8 mouse cellular contexts compared by ENCODE assay signal in genomic region chr7:83884921-83885532, GRCm38 (mm10). TPM values are rescaled to one million over a fixed set of nuclear protein-coding genes. Genes with fewer than 3 reads are reported as not detected.
DNase-seq lines count a peak whose midpoint lies in the region; ATAC-seq lines count a peak whose summit lies in the region.

No protein-coding gene starts in this region.

- H3K27me3 ChIP-seq in forebrain, embryonic 15.5 days: no peaks in the 10 kb centered on the region
- no peaks in the 10 kb centered on the region for H3K27me3 ChIP-seq in limb, embryonic 11.5 days (ENCODE audit: control insufficient read depth, insufficient read depth, low read length)
- 0 out of 2 replicates have a peak, but pooled peaks cover 6% of the 10 kb centered on the region for H3K27me3 ChIP-seq in midbrain, embryonic 12.5 days

- no peaks in the 10 kb centered on the region for H3K9me3 ChIP-seq in forebrain, embryonic 15.5 days
- no peaks in the 10 kb centered on the region for H3K9me3 ChIP-seq in limb, embryonic 11.5 days (ENCODE audit: control insufficient read depth, low read length)
- H3K9me3 ChIP-seq in midbrain, embryonic 12.5 days: peaks cover 2% of the 10 kb centered on the region; the same call in 1 of the 2 replicates

- peak; percentile 18 for DNase-seq in cerebellum, adult 11 months
- peak; percentile 65 for DNase-seq in MEL-GATA-1-ER (ENCODE audit: extremely low read depth, low read depth)
- peak; percentile 29 for DNase-seq in limb, embryonic 11.5 days (ENCODE audit: low spot score)
- DNase-seq in gastrocnemius, postnatal 14 days: no peak
- no peak for DNase-seq in thymus, postnatal 4 days

- H3K4me1 ChIP-seq in forebrain, embryonic 15.5 days: peaks cover 38% of the 10 kb centered on the region
- peaks cover 19% of the 10 kb centered on the region for H3K4me1 ChIP-seq in limb, embryonic 11.5 days (ENCODE audit: control insufficient read depth, insufficient read depth, low read length)
- peaks cover 36% of the 10 kb centered on the region for H3K4me1 ChIP-seq in midbrain, embryonic 12.5 days

- H3K36me3 ChIP-seq in forebrain, embryonic 15.5 days: no peaks in the 10 kb centered on the region
- H3K36me3 ChIP-seq in limb, embryonic 11.5 days (ENCODE audit: control insufficient read depth, insufficient read depth, low read length): peaks cover 2% of the 10 kb centered on the region; the same call in 1 of the 2 replicates
- peaks cover 6% of the 10 kb centered on the region; the same call in 1 of the 2 replicates for H3K36me3 ChIP-seq in midbrain, embryonic 12.5 days

- peak overlapping the region; percentile 76 for H3K4me2 ChIP-seq in forebrain, embryonic 15.5 days (replicated peaks)
- H3K4me2 ChIP-seq in limb, embryonic 11.5 days (ENCODE audit: low read depth, severe bottlenecking): peak overlapping the region; percentile 69
- H3K4me2 ChIP-seq in midbrain, embryonic 12.5 days (replicated peaks): peak overlapping the region; percentile 87

- H3K4me3 ChIP-seq in forebrain, embryonic 15.5 days: peak overlapping the region; percentile 66
- H3K4me3 ChIP-seq in limb, embryonic 11.5 days (ENCODE audit: low read depth, low read length): peak overlapping the region; percentile 58
- peak overlapping the region; percentile 62 for H3K4me3 ChIP-seq in midbrain, embryonic 12.5 days

- 40% methylated on average over 6 of the region's 6 CpGs for WGBS in forebrain, embryonic 15.5 days
- 49% methylated on average over 6 of the region's 6 CpGs for WGBS in limb, embryonic 11.5 days
- 50% methylated on average over 6 of the region's 6 CpGs for WGBS in midbrain, embryonic 12.5 days

- peak overlapping the region; percentile 88 for H3K27ac ChIP-seq in forebrain, embryonic 15.5 days (replicated peaks)
- H3K27ac ChIP-seq in limb, embryonic 11.5 days (replicated peaks; ENCODE audit: low read depth, low read length): peak overlapping the region; percentile 97
- peak overlapping the region; percentile 95 for H3K27ac ChIP-seq in midbrain, embryonic 12.5 days (replicated peaks)

- intact Hi-C loops in gastrocnemius, postnatal 14 days (cut with DNase I; ENCODE audit: low total_unique reads): no loop called here

- H3K9ac ChIP-seq in forebrain, embryonic 15.5 days (replicated peaks): peak overlapping the region; percentile 73; the same call in 1 of the 2 replicates
- H3K9ac ChIP-seq in limb, embryonic 11.5 days (ENCODE audit: low read length): peak overlapping the region; percentile 90
- peak overlapping the region; percentile 87; the same call in 1 of the 2 replicates for H3K9ac ChIP-seq in midbrain, embryonic 12.5 days (replicated peaks)

- no peak for ATAC-seq in cerebellum, adult (ENCODE audit: insufficient number of reproducible peaks, low FRiP score, low TSS enrichment)
- no peak; the same call in 1 of the 2 replicates for ATAC-seq in forebrain, embryonic 15.5 days (replicated peaks)
- ATAC-seq in limb, embryonic 11.5 days (ENCODE audit: insufficient number of reproducible peaks, low FRiP score, low TSS enrichment, low read depth): no peak; the same call in 1 of the 2 replicates
- no peak; the same call in 1 of the 2 replicates for ATAC-seq in midbrain, embryonic 12.5 days (ENCODE audit: low FRiP score, low read depth)

RNA-seq across cellular contexts. Expression of gene Mesd, which starts 0.8 kb away (rescaled TPM):
- 67.4 and 73.2 TPM in 2 replicates for polyA plus RNA-seq in forebrain, embryonic 15.5 days (2015; fragmentation: Nextera tagmentation; extraction: Ambion mirVana)
- polyA plus RNA-seq in limb, embryonic 11.5 days (2014; fragmentation: Nextera tagmentation; extraction: Ambion mirVana): 87.0 and 89.7 TPM in 2 replicates
- polyA plus RNA-seq in midbrain, embryonic 12.5 days (2016; fragmentation: Nextera tagmentation; extraction: Ambion mirVana): 80.6 and 85.1 TPM in 2 replicates
- 10 to 100 TPM; 31.5 to 38.8 TPM for total RNA-seq in gastrocnemius, postnatal 14 days (2021)

RNA-seq across cellular contexts. Expression of gene Tlnrd1, which starts 0.9 kb away (rescaled TPM):
- 6.8 and 7.8 TPM in 2 replicates for polyA plus RNA-seq in forebrain, embryonic 15.5 days (2015; fragmentation: Nextera tagmentation; extraction: Ambion mirVana)
- polyA plus RNA-seq in limb, embryonic 11.5 days (2014; fragmentation: Nextera tagmentation; extraction: Ambion mirVana): 22.2 and 27.2 TPM in 2 replicates
- 15.9 and 17.5 TPM in 2 replicates for polyA plus RNA-seq in midbrain, embryonic 12.5 days (2016; fragmentation: Nextera tagmentation; extraction: Ambion mirVana)
- total RNA-seq in gastrocnemius, postnatal 14 days (2021): 1 to 10 TPM; 4.8 to 5.5 TPM

Comparison
In these comparisons a context has a peak if more than half of its experiments do, and no peak if none do; other contexts are left out.
1. DNase-seq: peak in cerebellum, adult 11 months (single experiment), MEL-GATA-1-ER (single experiment) and limb, embryonic 11.5 days (single experiment); none in gastrocnemius, postnatal 14 days (single experiment) and thymus, postnatal 4 days (single experiment).
2. Peak in every context shown above with its lines, with median percentiles within 50 percentile points of each other: H3K27ac ChIP-seq, H3K4me2 ChIP-seq, H3K4me3 ChIP-seq and H3K9ac ChIP-seq.